Mouse (Mus musculus): Measurements from ENCODE around the gene Elavl2. TPM values are rescaled to one million over a fixed set of nuclear protein-coding genes. Genes with fewer than 3 reads are reported as not detected.

The Elavl2 gene
- polyA plus RNA-seq, 1 experiment from 2014 or later = 0.50 TPM

DNA sequence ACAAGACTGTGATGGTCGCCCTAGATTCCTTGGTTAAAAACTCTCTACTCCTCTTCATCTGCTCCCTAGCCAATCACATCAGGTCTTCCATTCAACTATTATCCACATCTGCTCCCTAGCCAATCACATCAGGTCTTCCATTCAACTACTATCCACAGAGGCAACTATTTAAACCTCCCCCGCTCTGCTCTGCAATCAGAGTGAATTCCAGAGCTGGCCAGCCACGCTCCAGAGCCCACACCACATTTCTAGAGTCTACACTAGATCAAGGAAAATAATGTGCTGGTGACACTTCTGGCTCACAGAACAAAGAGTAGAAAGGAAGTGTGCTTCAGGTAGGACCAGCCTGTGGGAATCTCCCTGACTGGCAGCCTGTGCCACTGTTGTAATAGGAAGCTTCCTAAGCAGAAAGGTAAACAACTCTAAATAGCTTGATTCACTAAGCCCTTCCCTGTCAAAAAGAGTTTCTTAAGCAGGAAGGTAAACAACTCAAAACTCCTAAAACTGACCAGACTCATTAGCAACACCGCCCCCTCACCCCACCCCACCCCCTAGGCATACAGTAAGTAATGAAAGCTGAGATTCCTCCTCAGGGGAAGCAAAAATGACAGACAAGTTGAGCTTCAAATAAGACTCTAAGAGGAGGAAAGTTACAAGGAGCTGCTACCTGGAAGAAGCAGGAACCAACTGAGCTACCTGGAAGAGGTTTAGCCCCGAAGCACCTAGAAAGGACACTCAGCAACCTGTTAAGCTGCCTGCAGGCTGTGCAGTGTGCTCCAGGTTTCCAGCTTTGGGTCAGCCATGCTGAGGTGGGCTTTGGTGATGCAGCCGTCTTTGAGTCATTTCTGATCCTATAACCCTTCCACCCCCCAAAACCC is 191.9 kb downstream of the Elavl2 start:
- no peaks in the 10 kb centered on the region for H3K27me3 ChIP-seq (ENCODE audit: insufficient read depth, low read length)
- DNase-seq (ENCODE audit: low spot score) (peak; percentile 73), ATAC-seq (replicated peaks; ENCODE audit: low FRiP score, low read depth) (peak; percentile 90)
- H3K27ac ChIP-seq = no peak overlapping the region
- 46% methylated on average over 6 of the region's 6 CpGs for WGBS
- no peak for TF ChIP-seq CTCF (IDR thresholded peaks at IDR 0.05; ENCODE audit: low read depth)
- H3K4me1 ChIP-seq (replicated peaks; ENCODE audit: insufficient read depth, low read length) = no peaks in the 10 kb centered on the region
- no peaks in the 10 kb centered on the region for H3K36me3 ChIP-seq (ENCODE audit: insufficient read depth, low read length)
- H3K4me3 ChIP-seq (replicated peaks; ENCODE audit: low read depth, low read length) = no peak overlapping the region
- H3K9me3 ChIP-seq (replicated peaks; ENCODE audit: low read length) = no peaks in the 10 kb centered on the region
- no peak overlapping the region for H3K4me2 ChIP-seq (ENCODE audit: low read length)
- no peak overlapping the region for H3K9ac ChIP-seq (ENCODE audit: low read depth, low read length)

Small RNA genes lying within 50 kb of the gene (microRNA-seq; reads per million reads assigned to microRNA genes)
- not detected for gene Mir6402

All from kidney, postnatal 0 days (tissue).